In the genomic region with DNA sequence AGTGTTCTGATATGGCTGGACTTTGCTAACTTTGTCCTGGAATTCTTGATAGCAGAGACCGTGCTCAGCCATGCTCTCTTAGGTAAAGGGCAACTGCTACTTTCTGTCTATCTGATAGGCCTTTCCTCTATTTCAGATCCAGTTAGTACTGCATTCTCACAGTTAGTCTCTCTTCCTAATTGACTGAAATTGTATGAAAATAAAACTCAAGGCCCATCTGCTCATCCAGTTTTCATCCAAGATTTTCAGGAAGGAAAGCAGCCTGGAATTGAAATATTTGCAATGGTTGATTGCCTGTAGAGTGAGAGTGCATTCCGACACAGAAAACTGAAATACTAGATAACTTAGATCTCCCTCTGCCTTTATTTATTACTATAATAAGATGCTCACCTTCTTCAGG, we compare ENCODE assay signal across 24 mouse cellular contexts.
"Had no signal": no experiment of that assay in that cellular context is flagged by ENCODE, and none has a peak within 500 bp of the region (broad histone marks: within the 10 kb centered on the region; RNA-seq: fewer than 3 reads in every experiment).

No protein-coding gene starts in this region.

- H3K4me2 ChIP-seq: limb, embryonic 12.5 days; limb, embryonic 15.5 days; liver, embryonic 11.5 days; lung, embryonic 14.5 days; midbrain, embryonic 12.5 days; midbrain, embryonic 15.5 days; neural tube, embryonic 12.5 days; neural tube, embryonic 15.5 days; stomach, embryonic 15.5 days had no signal

- H3K36me3 ChIP-seq: limb, embryonic 12.5 days; limb, embryonic 15.5 days; midbrain, embryonic 12.5 days; midbrain, embryonic 15.5 days; neural tube, embryonic 12.5 days; neural tube, embryonic 15.5 days; stomach, embryonic 15.5 days had no signal

- H3K9ac ChIP-seq: limb, embryonic 12.5 days; limb, embryonic 15.5 days; liver, embryonic 14.5 days; liver, postnatal 0 days; lung, embryonic 14.5 days; midbrain, embryonic 12.5 days; midbrain, embryonic 15.5 days; neural tube, embryonic 12.5 days; neural tube, embryonic 15.5 days; stomach, embryonic 15.5 days had no signal

- ATAC-seq: liver, postnatal 0 days; lung, postnatal 0 days; midbrain, embryonic 15.5 days had no signal

- H3K9me3 ChIP-seq: limb, embryonic 15.5 days; midbrain, embryonic 12.5 days; midbrain, embryonic 15.5 days; neural tube, embryonic 12.5 days; neural tube, embryonic 15.5 days; stomach, embryonic 15.5 days had no signal

- H3K4me3 ChIP-seq: left cerebral cortex, adult 2 months; limb, embryonic 12.5 days; limb, embryonic 15.5 days; midbrain, embryonic 12.5 days; midbrain, embryonic 15.5 days; neural tube, embryonic 12.5 days; neural tube, embryonic 15.5 days; stomach, embryonic 15.5 days had no signal

- H3K27me3 ChIP-seq: limb, embryonic 12.5 days; limb, embryonic 15.5 days; midbrain, embryonic 12.5 days; midbrain, embryonic 15.5 days; neural tube, embryonic 12.5 days; neural tube, embryonic 15.5 days; stomach, embryonic 15.5 days had no signal

- DNase-seq: kidney, adult 2 months; kidney, postnatal 25 days; left cerebral cortex, postnatal 4 days; liver, postnatal 0 days; lung, embryonic 14.5 days; right cerebral cortex, adult 18-20 months; right cerebral cortex, postnatal 14 days; right cerebral cortex, postnatal 4 days; thymus, adult 18-20 months; thymus, postnatal 14 days; thymus, postnatal 4 days had no signal

- H3K27ac ChIP-seq: kidney, postnatal 0 days; left cerebral cortex, adult 2 months; limb, embryonic 12.5 days; limb, embryonic 15.5 days; liver, embryonic 14.5 days; macrophage; midbrain, embryonic 12.5 days; midbrain, embryonic 15.5 days; neural tube, embryonic 12.5 days; neural tube, embryonic 15.5 days; stomach, embryonic 15.5 days had no signal

- H3K4me1 ChIP-seq: limb, embryonic 12.5 days; limb, embryonic 15.5 days; midbrain, embryonic 12.5 days; midbrain, embryonic 15.5 days; neural tube, embryonic 12.5 days; neural tube, embryonic 15.5 days; stomach, embryonic 15.5 days had no signal
